Mouse (Mus musculus) cerebellum, adult 11 months (tissue): ENCODE results near the gene Fbrsl1.

Experiments used
- DNase-seq: peaks from one replicate; pipeline ENCODE4 v3.0.0; 2022

The Fbrsl1 gene

DNA sequence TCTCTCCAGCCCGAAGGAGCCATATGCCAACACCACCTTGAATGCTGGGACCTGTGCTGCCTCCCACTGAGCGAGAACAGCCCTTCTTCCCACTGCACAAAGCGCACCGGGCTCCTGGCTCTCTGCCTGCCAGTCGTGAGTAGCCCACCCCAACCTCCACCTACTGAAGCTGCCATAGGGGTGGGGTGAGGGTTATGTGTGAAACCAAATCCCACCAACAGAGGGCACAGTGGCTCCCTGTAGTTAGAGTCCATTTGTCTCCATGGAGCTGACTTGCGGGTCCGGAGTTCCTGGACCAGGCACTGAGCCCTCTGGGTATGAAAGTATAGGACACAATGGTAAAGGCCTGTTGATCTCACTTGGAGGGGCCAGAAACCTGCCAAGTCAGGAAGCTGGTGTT is 93.6 kb downstream of the Fbrsl1 start:
- no peak for DNase-seq

DNA sequence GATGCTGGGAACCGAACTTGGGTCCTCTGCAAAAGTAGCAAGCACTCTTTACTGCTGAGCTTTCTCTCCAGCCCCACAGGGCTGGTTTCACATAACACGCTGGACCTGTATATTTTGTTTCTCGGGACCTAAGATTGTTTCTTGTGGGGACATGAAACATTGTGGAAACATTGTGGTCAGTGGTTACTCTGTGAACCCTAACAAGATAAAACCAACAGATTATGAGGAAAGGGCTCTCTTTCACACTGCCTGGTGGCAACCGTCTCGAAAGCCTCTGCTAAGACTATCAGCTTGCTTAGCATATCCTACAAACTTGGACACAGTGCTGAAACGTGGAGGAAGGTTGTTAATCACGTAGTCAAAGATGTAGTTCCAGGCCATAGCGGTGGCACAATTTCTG is 101.3 kb downstream of the Fbrsl1 start:
- DNase-seq, result no peak

DNA sequence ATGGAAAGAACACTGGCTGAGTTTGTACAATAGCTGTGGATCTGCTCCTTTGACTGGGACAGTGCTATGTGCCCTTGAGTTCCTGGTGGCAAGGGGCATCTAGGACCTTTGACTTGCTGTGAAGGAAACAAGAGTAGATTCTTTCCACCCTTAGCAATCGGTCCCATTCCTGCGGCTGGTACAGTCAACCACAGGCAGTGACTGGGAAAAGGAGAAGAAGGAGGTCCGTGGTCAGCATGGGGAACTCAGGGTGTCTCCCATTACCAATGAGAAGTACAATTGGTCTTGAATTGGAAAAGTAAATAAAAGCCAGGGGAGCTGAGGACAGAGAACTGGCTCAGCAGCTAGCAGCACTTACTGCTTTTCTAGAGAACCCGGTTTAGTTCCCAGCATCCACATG is 102.8 kb downstream of the Fbrsl1 start:
- DNase-seq, result no peak

DNA sequence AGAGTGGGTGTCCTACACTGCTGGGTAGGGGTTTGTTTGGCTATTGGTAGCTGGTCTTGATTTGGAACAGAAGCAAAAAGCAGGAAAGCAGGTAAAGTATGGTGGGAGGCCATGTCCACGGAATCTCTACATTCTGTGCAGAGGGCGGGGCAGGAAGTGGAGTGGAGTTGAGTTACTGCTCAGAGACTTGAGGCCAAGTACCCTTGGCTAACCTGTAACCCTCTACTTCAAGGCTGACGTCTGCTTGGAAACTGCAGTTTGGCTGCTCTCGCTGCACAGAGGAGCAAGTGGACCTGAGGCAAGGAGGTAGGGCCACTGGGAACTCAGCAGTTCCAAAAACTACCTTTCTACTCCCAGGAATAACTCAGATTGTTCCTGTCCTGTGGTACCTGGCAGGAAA is 103.8 kb downstream of the Fbrsl1 start, which contains the start of gene Lrcol1:
TSS of gene Lrcol1 (plus strand) at position 207 of the 400 bp plus-strand sequence.
- DNase-seq, result no peak

DNA sequence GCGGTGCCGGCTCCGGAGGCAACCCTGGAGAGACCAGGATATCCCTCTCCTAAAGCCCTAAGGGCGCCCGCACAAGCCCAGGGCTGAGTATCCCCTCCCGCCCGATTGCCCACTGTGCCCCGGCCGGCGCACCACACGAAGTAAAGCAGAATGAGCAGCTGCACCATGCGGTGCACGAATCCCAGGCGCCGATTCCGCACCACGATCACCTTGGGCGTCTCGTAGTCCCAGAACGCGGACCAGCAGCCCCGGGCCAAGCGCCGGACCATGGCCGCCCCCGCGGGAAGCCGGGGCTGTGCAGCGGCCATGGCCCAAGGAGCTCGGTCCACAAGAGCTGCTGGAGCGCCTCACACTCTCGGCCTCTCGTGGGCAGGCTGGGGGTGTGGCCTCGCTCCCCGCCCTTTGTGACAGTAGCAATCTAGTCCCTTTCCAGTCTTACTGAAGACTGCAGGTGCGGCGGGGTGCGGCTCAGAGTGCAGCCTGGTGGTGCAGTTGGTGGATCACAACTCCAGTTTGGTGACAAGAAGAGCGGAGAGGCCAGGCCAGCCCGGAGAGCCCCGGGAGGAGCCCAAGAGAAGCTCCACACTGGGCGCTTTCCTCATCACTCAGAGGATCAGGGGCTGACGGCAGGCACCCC is 105.5 kb downstream of the Fbrsl1 start, which contains the start of gene P2rx2:
TSS of gene P2rx2 (minus strand) at position 565 of the 637 bp plus-strand sequence.
- DNase-seq, result no peak

DNA sequence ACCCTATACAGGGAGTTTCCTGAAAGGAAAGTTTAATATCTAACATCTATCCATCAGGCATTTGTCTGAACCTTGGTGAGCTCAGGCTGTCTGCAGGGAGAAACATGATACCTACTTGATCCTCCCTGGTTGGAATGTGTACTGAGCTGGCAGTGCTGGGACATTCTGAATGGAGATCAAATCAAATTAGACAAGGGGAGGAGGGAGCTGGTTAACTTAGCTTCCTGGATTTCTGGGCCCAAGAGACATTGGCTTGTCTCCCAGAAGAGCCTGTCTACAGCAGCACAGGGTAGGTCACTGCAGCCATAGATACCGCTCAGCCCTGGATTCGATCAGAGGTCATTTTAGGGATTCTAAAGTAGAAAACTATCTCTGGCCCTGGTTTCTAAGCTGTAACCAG is 109.5 kb downstream of the Fbrsl1 start:
- no peak for DNase-seq

DNA sequence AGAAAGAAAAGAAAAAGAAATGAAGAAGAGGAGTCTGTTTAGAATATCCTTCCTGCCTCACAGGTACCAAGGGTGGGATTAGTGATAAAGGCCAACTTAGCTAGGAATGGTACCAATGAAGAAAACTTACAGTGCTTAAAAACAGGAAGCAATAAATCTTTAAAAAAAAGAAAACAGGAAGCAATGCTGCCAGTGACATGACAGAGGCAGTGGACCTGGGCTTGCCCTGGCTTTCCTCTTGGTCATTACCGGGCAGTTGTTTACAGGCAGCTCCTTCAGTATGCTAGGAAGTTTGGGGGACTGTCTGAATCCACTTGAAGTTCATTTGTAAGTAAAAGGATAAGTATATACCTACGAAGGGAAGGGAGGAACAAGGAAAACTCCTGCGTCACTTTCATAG is 117.8 kb downstream of the Fbrsl1 start:
- no peak for DNase-seq

DNA sequence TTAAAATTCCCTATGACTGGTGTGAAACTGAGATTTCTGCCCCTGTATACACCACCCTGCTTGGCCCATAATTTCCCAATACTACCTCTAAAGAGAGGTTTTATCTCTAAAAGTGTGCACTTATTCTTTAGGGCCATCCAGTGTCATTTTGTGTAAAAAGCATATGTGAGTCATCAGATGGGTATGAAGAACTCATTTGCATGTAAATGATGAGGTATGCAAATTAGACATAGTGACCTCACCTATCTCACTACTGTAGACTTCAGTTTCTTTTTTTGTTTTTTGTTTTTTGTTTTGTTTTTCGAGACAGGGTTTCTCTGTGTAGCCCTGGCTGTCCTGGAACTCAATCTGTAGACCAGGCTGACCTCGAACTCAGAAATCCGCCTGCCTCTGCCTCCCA is 135.2 kb downstream of the Fbrsl1 start:
- no peak for DNase-seq
